Mouse (Mus musculus) intestine, embryonic 15.5 days (tissue): ENCODE data around the gene Usp32. TPM values are rescaled to one million over a fixed set of nuclear protein-coding genes. Genes with fewer than 3 reads are reported as not detected.

Source experiments
- polyA plus RNA-seq: library from polyadenylated mRNA; unstranded; fragments of >200 nt; fragmentation: Nextera tagmentation; extraction: Ambion mirVana; gene quantifications from 2 replicates; pipeline ENCODE4 v1.2.1, GENCODE M21; 2015

Usp32 gene
- polyA plus RNA-seq, 1 experiment from 2014 or later: 3.4 TPM

Other genes with a start within 250 kb of the Usp32 start
- 51.6 and 57.1 TPM in 2 replicates for gene Znhit3, start 223.8 kb downstream of the Usp32 start, polyA plus RNA-seq
- 0.21 and 0.45 TPM in 2 replicates for gene Car4, start 182.4 kb downstream of the Usp32 start, polyA plus RNA-seq
- gene 1700125H20Rik, start 30.2 kb upstream of the Usp32 start, polyA plus RNA-seq: not detected in 2 replicates
- 36.8 and 40.6 TPM in 2 replicates for gene Appbp2, start 95.0 kb upstream of the Usp32 start, polyA plus RNA-seq
- gene Ppm1d, start 171.1 kb upstream of the Usp32 start, polyA plus RNA-seq: 13.2 and 13.8 TPM in 2 replicates
- gene Bcas3, start 213.0 kb upstream of the Usp32 start, polyA plus RNA-seq: 13.4 and 14.7 TPM in 2 replicates